Mouse (Mus musculus) retina, postnatal 1 day (tissue): ENCODE measurements around the gene Tm9sf2.

Experiments
- DNase-seq: peaks from one replicate; pipeline ENCODE4 v3.0.0-alpha.2; 2012

Gene Tm9sf2

DNA sequence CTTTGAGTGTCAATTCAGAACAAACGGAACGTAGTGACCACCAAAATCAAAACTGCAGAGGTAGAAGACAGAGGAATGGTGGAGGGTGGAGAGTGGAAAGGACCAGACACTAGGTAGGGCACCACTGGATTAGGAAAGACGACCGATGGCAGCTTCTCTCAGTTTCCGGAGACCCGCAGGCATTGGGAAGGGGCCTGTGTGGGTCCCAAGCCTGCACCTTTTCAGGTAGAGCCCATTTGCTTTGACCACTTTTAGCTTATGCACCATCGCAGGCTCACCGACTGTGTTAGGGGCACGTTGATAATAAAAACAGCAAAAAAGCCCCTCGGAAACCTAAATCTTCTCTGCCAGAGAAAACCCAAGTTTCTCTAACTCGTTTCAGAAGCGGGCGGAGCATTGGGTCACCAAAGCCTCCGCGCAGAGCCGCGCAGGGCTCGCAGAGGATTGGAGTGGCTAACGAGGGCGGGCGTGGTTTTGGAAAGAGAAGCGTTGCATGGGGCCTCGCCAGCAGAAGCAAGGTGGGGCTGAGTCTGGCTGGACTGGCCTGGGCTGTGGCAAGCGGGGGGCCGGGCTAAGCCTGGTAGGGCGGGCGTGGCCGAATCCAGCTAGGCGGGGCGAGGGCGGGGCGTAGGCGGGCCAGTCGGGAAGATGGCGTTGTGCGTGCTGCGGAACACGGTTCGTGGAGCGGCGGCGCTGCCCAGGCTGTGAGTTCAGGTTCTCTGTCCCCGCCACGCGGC lies 74.4 kb downstream of the Tm9sf2 start, which contains the start of gene Clybl:
TSS of gene Clybl (plus strand) at position 627 of the 737 bp plus-strand sequence.
- peak; percentile 92 for DNase-seq

DNA sequence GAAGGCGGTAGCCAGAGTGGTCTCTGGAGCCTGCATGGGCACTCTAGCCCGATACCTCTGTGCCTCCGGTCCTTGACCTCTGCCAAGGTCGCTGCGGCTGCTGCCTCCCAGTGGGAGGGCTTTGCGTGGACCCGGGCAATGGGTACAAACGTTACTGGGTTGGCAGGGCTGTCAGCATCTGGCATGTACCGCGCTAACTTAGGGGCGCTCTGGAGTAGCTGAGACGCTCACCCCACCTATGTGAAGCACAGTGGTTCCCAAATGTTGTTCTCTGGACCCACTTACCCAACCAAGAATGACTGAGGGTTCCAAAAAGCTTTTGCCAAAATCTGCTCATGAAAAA lies 74.9 kb downstream of the Tm9sf2 start:
- DNase-seq: no peak

DNA sequence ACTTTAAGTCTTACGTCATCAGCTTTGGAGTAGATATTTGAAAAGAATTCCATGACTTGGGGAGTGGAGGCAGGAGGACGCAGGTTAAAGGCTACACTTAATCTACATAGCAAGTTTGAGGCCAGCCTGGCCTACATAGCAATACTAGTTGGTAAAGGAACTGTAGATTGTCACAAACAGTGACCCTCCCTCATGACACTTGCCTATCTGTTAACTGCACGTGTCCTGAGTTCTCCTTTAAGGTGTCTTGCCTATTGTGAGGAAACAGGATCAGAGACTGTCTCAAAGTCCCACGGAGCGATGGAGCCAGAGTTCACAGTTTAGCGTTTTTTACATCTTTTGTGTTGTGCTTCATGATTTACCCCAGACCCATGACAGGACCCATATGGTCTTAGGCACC lies 75.4 kb downstream of the Tm9sf2 start:
- no peak for DNase-seq

DNA sequence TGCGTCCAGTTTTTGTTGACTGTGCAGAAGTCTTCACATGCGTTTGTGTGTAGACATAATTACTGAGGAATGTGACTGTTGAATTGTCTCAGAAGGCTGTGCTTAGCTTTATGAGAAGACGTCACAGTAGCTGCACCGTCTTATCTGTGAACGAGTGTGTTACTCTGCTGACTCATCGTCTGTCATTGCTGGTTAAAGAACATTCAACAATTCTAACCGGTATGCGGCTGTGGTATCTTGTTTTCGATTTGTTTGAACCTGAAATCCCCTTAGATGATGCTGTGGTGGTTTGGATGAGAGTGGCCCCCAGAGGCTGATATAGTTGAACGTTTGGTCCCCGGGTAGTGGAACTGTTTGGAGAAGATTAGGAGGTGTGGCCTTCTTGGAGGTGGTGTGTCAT lies 77.1 kb downstream of the Tm9sf2 start:
- DNase-seq: no peak

DNA sequence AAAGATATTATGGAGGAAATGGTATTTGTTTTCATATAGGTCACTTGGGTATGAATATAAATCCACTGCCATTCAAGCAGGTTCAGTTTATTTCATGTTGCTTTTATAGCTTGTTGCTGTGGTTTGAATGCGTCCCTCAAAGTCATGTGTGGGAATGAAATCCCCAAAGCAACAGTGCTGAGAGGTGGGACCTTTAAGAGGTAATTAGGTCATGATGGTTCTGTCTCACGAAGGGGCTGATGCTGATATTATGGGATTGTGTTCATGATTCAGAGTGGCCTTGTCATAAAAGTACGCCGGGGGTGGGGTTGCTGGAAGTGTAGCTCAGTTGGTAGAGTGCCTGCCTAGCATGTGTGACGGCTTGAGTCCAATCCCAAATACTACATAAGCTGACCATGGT lies 81.4 kb downstream of the Tm9sf2 start:
- no peak for DNase-seq

DNA sequence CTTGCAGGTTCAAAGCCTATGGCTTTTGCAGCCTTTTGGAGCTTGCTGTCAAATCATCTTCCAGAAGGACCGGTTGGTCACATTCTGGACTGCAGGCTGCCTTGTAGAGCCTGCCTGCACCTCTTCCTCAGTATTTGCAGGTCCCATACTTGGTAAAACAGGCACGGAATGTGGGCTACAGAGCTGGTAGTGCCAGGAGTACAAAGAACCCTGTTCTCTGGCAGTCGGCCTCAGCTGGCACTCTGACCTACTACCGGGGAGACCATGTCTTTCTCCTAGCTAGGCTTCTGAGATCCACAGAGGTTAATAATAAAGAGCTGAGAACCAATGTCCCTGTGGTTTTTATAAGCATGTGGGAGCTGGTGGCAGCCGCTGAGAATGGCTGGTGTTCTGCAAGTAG lies 83.1 kb downstream of the Tm9sf2 start:
- DNase-seq: no peak

DNA sequence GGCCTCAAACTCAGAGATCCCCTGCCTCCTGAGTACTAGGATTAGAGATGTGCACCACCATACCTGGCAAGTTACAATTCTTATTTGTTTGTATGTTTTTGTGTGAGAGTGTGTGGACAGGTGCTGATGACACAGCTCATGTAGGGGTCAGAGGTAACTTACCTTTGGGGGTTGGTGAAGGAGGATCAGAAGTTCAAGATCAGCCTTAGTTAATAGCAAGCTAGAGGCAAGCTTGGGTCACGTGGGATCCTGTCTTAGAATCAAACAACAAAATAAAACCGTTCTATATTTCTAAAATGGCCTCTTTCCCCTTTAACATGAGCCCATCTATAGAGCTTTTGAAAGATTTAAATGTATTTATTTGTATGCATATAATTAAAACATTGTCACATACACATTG lies 83.7 kb downstream of the Tm9sf2 start:
- DNase-seq: no peak

DNA sequence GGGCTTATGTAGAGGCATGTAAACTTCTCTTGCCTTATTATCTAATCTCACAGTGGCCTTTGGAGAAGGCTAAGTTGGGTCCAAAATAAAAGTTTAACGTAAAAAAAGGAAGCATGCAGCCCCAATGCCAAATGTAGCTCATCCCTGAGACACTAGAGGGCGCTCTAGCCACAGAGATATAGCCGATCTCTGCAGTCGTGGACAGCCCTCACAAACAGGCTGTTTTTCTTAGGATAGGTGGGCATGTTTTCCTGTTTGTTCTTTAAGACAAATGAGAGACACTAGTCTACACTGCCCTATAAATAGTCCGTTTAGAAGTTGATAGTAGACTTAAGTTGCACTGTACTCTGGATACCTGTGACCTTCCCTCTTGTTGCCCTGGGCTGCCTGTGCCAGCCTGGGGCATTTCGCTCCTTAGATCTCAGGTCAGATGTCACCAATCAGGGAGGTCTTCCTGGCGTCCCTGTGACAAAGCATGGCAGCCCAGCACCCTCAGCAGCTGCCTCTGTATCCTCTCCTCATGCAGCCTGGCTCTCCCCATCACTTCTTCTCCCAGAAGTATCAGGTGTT lies 84.2 kb downstream of the Tm9sf2 start:
- DNase-seq: peak; percentile 79

DNA sequence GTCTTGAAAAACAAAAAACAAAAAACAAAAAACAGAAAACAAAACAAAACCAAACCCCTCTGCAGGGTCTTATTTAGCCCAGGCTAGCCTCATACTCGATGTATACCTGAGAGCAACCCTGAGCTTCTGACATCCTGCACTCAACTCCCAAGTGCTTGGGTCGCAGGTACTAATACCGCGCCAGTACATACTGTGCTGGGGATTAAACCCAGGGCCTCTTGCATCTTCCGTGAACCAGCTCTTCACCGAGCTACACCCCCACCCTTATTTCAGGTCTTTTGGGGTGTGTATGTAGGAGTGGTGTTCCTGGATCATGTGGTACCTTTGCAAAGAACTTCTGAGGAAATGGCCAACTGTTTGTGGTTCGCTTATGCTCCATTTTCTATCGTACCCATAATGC lies 87.8 kb downstream of the Tm9sf2 start:
- no peak for DNase-seq

DNA sequence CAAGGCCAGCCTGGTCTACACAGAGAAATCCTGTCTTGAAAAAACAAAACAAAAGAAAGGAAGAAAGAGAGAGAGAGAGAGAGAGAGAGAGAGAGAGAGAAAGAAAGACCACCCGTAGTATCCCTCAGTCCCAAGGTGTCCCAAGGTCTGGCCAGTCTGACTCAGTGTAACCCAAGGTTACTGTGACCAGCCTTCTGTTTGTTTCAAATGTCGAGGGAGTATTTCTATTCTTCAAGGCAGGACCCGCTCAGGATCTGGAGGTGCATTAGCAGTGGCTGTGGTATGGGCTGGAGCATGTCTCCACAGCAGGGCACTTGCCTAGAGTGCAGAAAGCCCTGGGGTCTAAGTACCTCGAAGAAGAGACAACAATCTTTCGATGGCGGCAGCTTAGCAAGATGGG lies 90.0 kb downstream of the Tm9sf2 start:
- no peak for DNase-seq

DNA sequence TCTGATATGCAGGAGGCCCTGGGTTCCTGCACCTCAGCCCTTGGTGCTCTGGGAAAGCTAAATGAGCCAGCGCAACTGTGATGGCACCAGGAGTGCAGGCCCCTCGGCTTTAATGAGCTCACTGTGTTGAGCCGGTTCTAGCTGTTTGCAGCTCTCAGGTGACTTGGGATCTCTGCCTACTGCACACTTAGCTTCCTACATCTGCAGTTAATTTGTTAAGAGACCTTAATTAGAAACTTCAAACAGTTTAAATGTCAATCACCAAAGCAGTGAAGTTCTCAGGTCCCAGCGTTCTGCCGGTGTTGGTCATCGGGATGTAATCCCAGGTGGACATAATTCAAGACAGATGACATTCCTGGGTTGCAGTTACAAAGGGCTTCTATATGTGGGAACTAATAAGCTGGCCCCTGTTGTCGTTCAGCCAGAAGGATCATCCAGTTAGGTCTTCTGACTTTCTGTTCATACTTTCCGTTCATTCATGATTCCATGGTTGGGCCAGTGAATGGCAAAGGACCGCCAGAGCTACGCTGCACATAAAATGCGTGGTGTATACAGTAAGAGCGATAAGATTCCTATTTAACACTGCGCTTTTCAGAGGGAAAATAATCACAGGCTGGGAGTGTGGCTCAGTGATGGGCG lies 93.5 kb downstream of the Tm9sf2 start:
- no peak for DNase-seq

DNA sequence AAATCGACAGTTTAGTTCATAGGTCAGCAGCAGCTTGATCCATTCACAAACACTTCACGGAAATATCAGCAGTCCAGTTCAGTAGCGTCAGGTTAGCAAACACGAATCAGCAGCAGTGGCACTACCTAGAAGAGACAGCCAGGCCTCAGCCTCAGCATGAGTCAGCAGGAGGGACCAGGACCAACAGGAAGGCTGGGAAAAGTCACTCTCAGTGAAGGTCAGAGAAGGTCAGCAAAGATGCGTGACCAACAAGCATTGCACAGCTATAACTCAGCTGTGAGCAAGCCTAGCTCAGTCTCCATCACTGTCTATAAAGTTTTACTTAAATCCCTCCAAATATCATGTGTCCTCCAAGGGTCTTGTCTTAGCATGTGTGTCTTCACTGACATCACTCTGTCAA lies 102.3 kb downstream of the Tm9sf2 start:
- no peak for DNase-seq
